Mouse (Mus musculus): ENCODE results near the gene Lpcat1. TPM values are rescaled to one million over a fixed set of nuclear protein-coding genes. Genes with fewer than 3 reads are reported as not detected.

The Lpcat1 gene
- polyA plus RNA-seq, 1 experiment from 2014 or later: 45.0 TPM

DNA sequence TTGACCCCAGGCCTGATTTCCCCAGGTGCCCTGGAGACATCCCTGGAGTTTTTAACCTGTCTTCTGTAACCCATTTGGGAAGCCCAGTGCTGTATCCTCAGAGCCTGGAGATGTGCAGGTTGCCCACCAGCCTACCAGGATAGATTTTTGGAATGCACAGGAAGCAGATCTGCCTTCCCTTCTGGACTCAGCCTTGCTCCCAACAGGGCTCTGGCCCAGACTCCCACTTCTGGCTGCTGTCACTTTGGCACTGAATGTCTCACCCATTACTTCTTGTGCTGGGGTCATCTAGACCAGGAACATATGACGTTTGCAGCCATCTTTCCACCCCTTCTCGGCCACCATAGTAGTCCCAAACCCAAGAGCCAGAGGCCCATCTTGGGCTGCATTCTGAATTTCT, 10.8 kb downstream of the Lpcat1 start:
- H3K4me2 ChIP-seq (replicated peaks; ENCODE audit: low read depth, low read length): no peak overlapping the region
- no peak overlapping the region for H3K9ac ChIP-seq (ENCODE audit: low read depth, low read length)
- no peaks in the 10 kb centered on the region for H3K36me3 ChIP-seq (ENCODE audit: control insufficient read depth, insufficient read depth, low read length)
- no peak overlapping the region for H3K27ac ChIP-seq (ENCODE audit: low read depth, low read length)
- no peak for ATAC-seq (ENCODE audit: low FRiP score, low TSS enrichment)
- 0 out of 2 replicates have a peak, but pooled peaks cover 2% of the 10 kb centered on the region for H3K4me1 ChIP-seq (ENCODE audit: control insufficient read depth, insufficient read depth, low read length)
- 78% methylated on average over 2 of the region's 2 CpGs for WGBS
- H3K27me3 ChIP-seq (ENCODE audit: control insufficient read depth, insufficient read depth, low read length): no peaks in the 10 kb centered on the region
- no peaks in the 10 kb centered on the region for H3K9me3 ChIP-seq (ENCODE audit: control insufficient read depth, low read length)
- H3K4me3 ChIP-seq (ENCODE audit: low read length): no peak overlapping the region

- peaks cover 2% of the 10 kb centered on the region; the same call in 1 of the 2 replicates for H3K9me3 ChIP-seq (ENCODE audit: control insufficient read depth, low read length)
- H3K9ac ChIP-seq (ENCODE audit: low read depth, low read length): no peak overlapping the region
- H3K4me3 ChIP-seq (ENCODE audit: low read length): no peak overlapping the region
- H3K4me2 ChIP-seq (replicated peaks; ENCODE audit: low read depth, low read length): no peak overlapping the region
- 76% methylated on average over 7 of the region's 7 CpGs for WGBS
- ATAC-seq (ENCODE audit: low FRiP score, low TSS enrichment): no peak
- no peak overlapping the region for H3K27ac ChIP-seq (ENCODE audit: low read depth, low read length)
- no peaks in the 10 kb centered on the region for H3K27me3 ChIP-seq (ENCODE audit: control insufficient read depth, insufficient read depth, low read length)
- peaks cover 15% of the 10 kb centered on the region; the same call in 1 of the 2 replicates for H3K36me3 ChIP-seq (ENCODE audit: control insufficient read depth, insufficient read depth, low read length)
- H3K4me1 ChIP-seq (ENCODE audit: control insufficient read depth, insufficient read depth, low read length): 0 out of 2 replicates have a peak, but pooled peaks cover 2% of the 10 kb centered on the region
Observed at GRCm38 (mm10) chr13:73482476-73482875, 15.5 kb downstream of the Lpcat1 start.

DNA sequence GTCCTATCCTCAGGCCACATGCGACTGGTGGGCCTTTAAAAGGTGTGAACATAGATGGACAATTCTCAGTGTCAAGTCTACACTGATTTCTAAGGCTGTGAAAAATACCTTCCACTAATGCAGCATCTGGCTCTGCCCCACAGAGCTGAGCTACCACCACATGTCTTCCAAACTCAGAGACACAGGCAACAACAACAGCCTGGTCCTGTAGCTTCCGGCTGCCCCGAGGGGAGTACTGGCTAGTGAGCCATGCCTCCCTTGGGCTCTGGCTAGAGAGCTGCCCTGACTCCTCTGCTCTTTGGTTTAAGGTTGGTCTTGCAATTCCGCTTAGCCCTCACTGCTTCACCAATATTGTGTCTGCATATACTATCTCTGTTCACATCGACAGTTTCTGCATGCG, 16.3 kb downstream of the Lpcat1 start:
- no peak for ATAC-seq (ENCODE audit: low FRiP score, low TSS enrichment)
- H3K4me3 ChIP-seq (ENCODE audit: low read length): no peak overlapping the region
- no peaks in the 10 kb centered on the region for H3K27me3 ChIP-seq (ENCODE audit: control insufficient read depth, insufficient read depth, low read length)
- peaks cover 2% of the 10 kb centered on the region; the same call in 1 of the 2 replicates for H3K9me3 ChIP-seq (ENCODE audit: control insufficient read depth, low read length)
- no peak overlapping the region for H3K27ac ChIP-seq (ENCODE audit: low read depth, low read length)
- no peak overlapping the region for H3K9ac ChIP-seq (ENCODE audit: low read depth, low read length)
- peaks cover 15% of the 10 kb centered on the region; the same call in 1 of the 2 replicates for H3K36me3 ChIP-seq (ENCODE audit: control insufficient read depth, insufficient read depth, low read length)
- H3K4me2 ChIP-seq (replicated peaks; ENCODE audit: low read depth, low read length): no peak overlapping the region
- WGBS: 93% methylated on average over 6 of the region's 6 CpGs
- H3K4me1 ChIP-seq (ENCODE audit: control insufficient read depth, insufficient read depth, low read length): no peaks in the 10 kb centered on the region

DNA sequence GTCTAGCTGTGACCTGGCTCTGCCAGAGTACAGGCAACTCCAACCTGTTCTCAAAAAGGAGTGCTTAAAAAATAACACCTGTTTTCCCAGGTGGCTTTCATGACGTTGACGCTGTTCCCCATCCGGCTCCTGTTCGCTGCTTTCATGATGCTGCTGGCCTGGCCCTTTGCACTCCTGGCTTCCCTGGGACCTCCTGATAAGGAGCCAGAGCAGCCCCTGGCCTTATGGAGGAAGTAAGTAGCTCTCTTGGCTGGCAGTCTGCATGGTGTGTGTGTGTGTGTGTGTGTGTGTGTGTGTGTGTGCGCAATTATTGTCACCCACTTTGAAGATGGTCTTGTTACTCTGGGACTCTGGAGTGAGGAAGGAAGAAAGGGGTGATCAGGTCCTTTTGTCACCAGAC, 17.2 kb downstream of the Lpcat1 start:
- WGBS: 72% methylated on average over 5 of the region's 5 CpGs
- Histone ChIP-seq H3K9ac (ENCODE audit: low read depth, low read length) (no peak overlapping the region), H3K4me2 (replicated peaks; ENCODE audit: low read depth, low read length) (no peak overlapping the region), H3K9me3 (ENCODE audit: control insufficient read depth, low read length) (peaks cover 2% of the 10 kb centered on the region; the same call in 1 of the 2 replicates), H3K36me3 (ENCODE audit: control insufficient read depth, insufficient read depth, low read length) (peaks cover 21% of the 10 kb centered on the region), H3K4me3 (ENCODE audit: low read length) (no peak overlapping the region), H3K27ac (ENCODE audit: low read depth, low read length) (no peak overlapping the region), H3K4me1 (ENCODE audit: control insufficient read depth, insufficient read depth, low read length) (no peaks in the 10 kb centered on the region), H3K27me3 (ENCODE audit: control insufficient read depth, insufficient read depth, low read length) (no peaks in the 10 kb centered on the region)
- ATAC-seq (ENCODE audit: low FRiP score, low TSS enrichment): no peak

- Histone ChIP-seq H3K4me1 (ENCODE audit: control insufficient read depth, insufficient read depth, low read length) (no peaks in the 10 kb centered on the region), H3K27me3 (ENCODE audit: control insufficient read depth, insufficient read depth, low read length) (no peaks in the 10 kb centered on the region), H3K4me2 (replicated peaks; ENCODE audit: low read depth, low read length) (no peak overlapping the region), H3K4me3 (ENCODE audit: low read length) (no peak overlapping the region), H3K9ac (ENCODE audit: low read depth, low read length) (no peak overlapping the region), H3K27ac (ENCODE audit: low read depth, low read length) (no peak overlapping the region), H3K9me3 (ENCODE audit: control insufficient read depth, low read length) (peaks cover 2% of the 10 kb centered on the region; the same call in 1 of the 2 replicates), H3K36me3 (ENCODE audit: control insufficient read depth, insufficient read depth, low read length) (peaks cover 49% of the 10 kb centered on the region)
- ATAC-seq (ENCODE audit: low FRiP score, low TSS enrichment): no peak
- WGBS: 48% methylated on average over 3 of the region's 3 CpGs
Observed at GRCm38 (mm10) chr13:73488105-73488504, 21.1 kb downstream of the Lpcat1 start.

- Histone ChIP-seq H3K27ac (ENCODE audit: low read depth, low read length) (no peak overlapping the region), H3K9me3 (ENCODE audit: control insufficient read depth, low read length) (peaks cover 2% of the 10 kb centered on the region; the same call in 1 of the 2 replicates), H3K9ac (ENCODE audit: low read depth, low read length) (no peak overlapping the region), H3K4me1 (ENCODE audit: control insufficient read depth, insufficient read depth, low read length) (no peaks in the 10 kb centered on the region), H3K4me3 (ENCODE audit: low read length) (no peak overlapping the region), H3K27me3 (ENCODE audit: control insufficient read depth, insufficient read depth, low read length) (no peaks in the 10 kb centered on the region), H3K36me3 (ENCODE audit: control insufficient read depth, insufficient read depth, low read length) (peaks cover 51% of the 10 kb centered on the region), H3K4me2 (replicated peaks; ENCODE audit: low read depth, low read length) (no peak overlapping the region)
- 80% methylated on average over 9 of the region's 9 CpGs for WGBS
- ATAC-seq (ENCODE audit: low FRiP score, low TSS enrichment): no peak
Observed at GRCm38 (mm10) chr13:73488707-73489106, 21.7 kb downstream of the Lpcat1 start.

GRCm38 (mm10) chr13:73489986-73490385, 23.0 kb downstream of the Lpcat1 start:
- H3K27ac ChIP-seq (ENCODE audit: low read depth, low read length): no peak overlapping the region
- ATAC-seq (ENCODE audit: low FRiP score, low TSS enrichment): no peak
- no peak overlapping the region for H3K4me3 ChIP-seq (ENCODE audit: low read length)
- H3K9me3 ChIP-seq (ENCODE audit: control insufficient read depth, low read length): peaks cover 2% of the 10 kb centered on the region; the same call in 1 of the 2 replicates
- H3K4me2 ChIP-seq (replicated peaks; ENCODE audit: low read depth, low read length): no peak overlapping the region
- peaks cover 54% of the 10 kb centered on the region for H3K36me3 ChIP-seq (ENCODE audit: control insufficient read depth, insufficient read depth, low read length)
- H3K9ac ChIP-seq (ENCODE audit: low read depth, low read length): no peak overlapping the region
- no peaks in the 10 kb centered on the region for H3K27me3 ChIP-seq (ENCODE audit: control insufficient read depth, insufficient read depth, low read length)
- H3K4me1 ChIP-seq (ENCODE audit: control insufficient read depth, insufficient read depth, low read length): no peaks in the 10 kb centered on the region
- 90% methylated on average over 3 of the region's 3 CpGs for WGBS

DNA sequence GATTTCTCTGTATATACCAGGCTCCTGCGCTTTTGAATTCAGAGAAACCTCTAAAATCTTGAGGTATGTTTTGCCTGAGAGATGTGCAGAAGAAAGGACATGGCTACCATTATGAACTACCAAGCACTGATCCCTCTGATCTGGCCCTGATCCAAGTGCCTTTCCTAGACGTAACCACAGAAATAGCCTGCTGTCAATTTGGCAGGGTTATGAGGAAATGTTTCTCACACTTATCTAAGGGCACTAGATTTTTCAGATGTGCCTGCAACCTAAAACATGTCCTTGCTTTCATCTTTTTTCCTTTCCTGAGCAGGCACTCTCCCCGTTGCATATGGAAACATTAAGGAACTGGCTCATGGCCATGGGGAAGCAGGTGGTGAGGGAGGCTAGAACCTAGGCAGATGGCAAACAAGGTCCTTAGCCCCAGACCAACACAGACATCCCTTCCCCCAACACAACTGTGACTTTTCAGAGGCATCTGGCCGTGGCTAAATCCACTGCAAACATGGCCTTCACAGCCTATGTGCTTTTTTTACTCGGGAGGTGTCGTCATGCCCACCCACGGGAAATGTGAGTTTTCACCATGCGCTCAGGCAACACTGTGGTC, 23.7 kb downstream of the Lpcat1 start:
- Histone ChIP-seq H3K36me3 (ENCODE audit: control insufficient read depth, insufficient read depth, low read length) (peaks cover 59% of the 10 kb centered on the region), H3K4me2 (replicated peaks; ENCODE audit: low read depth, low read length) (no peak overlapping the region), H3K27me3 (ENCODE audit: control insufficient read depth, insufficient read depth, low read length) (no peaks in the 10 kb centered on the region), H3K9me3 (ENCODE audit: control insufficient read depth, low read length) (peaks cover 2% of the 10 kb centered on the region; the same call in 1 of the 2 replicates), H3K4me3 (ENCODE audit: low read length) (no peak overlapping the region), H3K27ac (ENCODE audit: low read depth, low read length) (no peak overlapping the region), H3K9ac (ENCODE audit: low read depth, low read length) (no peak overlapping the region), H3K4me1 (ENCODE audit: control insufficient read depth, insufficient read depth, low read length) (no peaks in the 10 kb centered on the region)
- WGBS: 91% methylated on average over 8 of the region's 8 CpGs
- no peak for ATAC-seq (ENCODE audit: low FRiP score, low TSS enrichment)

- 93% methylated on average over 4 of the region's 4 CpGs for WGBS
- H3K9me3 ChIP-seq (ENCODE audit: control insufficient read depth, low read length): no peaks in the 10 kb centered on the region
- H3K27me3 ChIP-seq (ENCODE audit: control insufficient read depth, insufficient read depth, low read length): no peaks in the 10 kb centered on the region
- H3K4me3 ChIP-seq (ENCODE audit: low read length): no peak overlapping the region
- no peak overlapping the region for H3K4me2 ChIP-seq (replicated peaks; ENCODE audit: low read depth, low read length)
- no peak overlapping the region for H3K27ac ChIP-seq (ENCODE audit: low read depth, low read length)
- H3K4me1 ChIP-seq (ENCODE audit: control insufficient read depth, insufficient read depth, low read length): no peaks in the 10 kb centered on the region
- H3K9ac ChIP-seq (ENCODE audit: low read depth, low read length): no peak overlapping the region
- peaks cover 67% of the 10 kb centered on the region for H3K36me3 ChIP-seq (ENCODE audit: control insufficient read depth, insufficient read depth, low read length)
- no peak for ATAC-seq (ENCODE audit: low FRiP score, low TSS enrichment)
Observed at GRCm38 (mm10) chr13:73493183-73493582, 26.2 kb downstream of the Lpcat1 start.
